Mouse (Mus musculus): ENCODE measurements around the gene Sh3gl1.

DNA sequence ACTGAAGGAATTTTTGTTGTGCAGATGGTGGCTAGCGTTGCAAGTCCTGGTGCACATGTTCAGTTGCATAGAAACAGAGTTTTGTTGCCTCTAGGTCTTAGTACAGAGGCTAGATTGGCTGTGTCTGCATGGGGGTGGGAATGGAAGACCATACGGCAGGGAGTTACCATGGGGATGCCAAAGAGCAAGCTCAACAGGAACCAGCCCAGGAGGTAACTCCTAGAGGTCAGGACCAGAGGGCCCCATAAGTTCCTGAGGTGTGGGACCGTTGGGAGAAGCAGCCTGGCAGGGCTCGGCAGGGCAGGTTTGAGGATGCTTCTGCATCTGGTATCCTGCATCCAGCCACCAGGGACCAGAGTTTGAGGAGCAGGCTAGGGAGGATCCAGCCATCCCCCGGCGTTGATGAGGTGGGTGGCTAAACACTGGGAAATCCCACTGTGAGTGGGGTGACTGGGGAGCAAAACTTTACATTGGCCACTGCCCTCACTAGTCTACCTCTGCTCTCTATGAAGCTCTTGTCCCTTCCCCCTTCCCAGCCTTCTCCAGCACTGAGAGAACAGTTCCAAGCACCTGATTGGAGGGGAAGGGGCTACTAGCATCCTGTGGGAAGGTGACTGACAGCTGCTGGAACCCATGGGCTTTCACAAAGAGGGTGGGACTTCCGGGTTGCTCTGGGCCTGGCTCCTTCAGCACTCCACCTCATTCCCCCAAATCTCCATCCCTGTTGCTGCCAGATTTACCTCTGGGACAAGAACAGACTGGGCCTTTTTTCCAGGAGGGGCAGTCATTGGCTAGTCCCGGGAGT, 44.5 kb upstream of the Sh3gl1 start:
- TF ChIP-seq CTCF (IDR thresholded peaks at IDR 0.05; ENCODE audit: borderline replicate concordance, control insufficient read depth, extremely low read depth, insufficient read depth, low read length, poor library complexity) = no peak
- no peak for TF ChIP-seq POLR2A (IDR thresholded peaks at IDR 0.05; ENCODE audit: control insufficient read depth, extremely low read depth, insufficient read depth, low read length, poor library complexity)

Measured in thymus, adult 2 months (tissue).